Mouse (Mus musculus) adrenal gland, postnatal 10 days (tissue): ENCODE data around the gene Hyal2. TPM values are rescaled to one million over a fixed set of nuclear protein-coding genes. Genes with fewer than 3 reads are reported as not detected.
"Not testable (repeated sequence)": the region's sequence is repeated elsewhere in the genome, so short reads cannot be mapped to it uniquely, and the experiment has no call there.

Experiments used
- DNase-seq: peaks from one replicate; pipeline ENCODE4 v3.0.0; 2021; ENCODE audit warnings: mixed read lengths
- total RNA-seq, 2 experiments: library from RNA; stranded (reverse); gene quantifications; 2 replicates each; pipeline ENCODE4 v1.2.3; 2021

Gene Hyal2
- total RNA-seq, 2 experiments from 2014 or later, result 40.2 to 47.6 TPM

- no peak for DNase-seq
Measured at GRCm38 (mm10) chr9:107569270-107569669, 1.5 kb downstream of the Hyal2 start.

GRCm38 (mm10) chr9:107570016-107570415 lies 2.3 kb downstream of the Hyal2 start:
- no peak for DNase-seq

- DNase-seq, result no peak
Measured at GRCm38 (mm10) chr9:107570845-107571244, 3.1 kb downstream of the Hyal2 start.

GRCm38 (mm10) chr9:107571534-107572326 lies 4.0 kb downstream of the Hyal2 start:
- no peak for DNase-seq

GRCm38 (mm10) chr9:107572327-107572662 lies 4.5 kb downstream of the Hyal2 start:
- no peak for DNase-seq

- not testable (repeated sequence) for DNase-seq
Measured at GRCm38 (mm10) chr9:107573774-107574173, 6.0 kb downstream of the Hyal2 start.

- DNase-seq, result no peak
Measured at GRCm38 (mm10) chr9:107575579-107576356, 8.0 kb downstream of the Hyal2 start.

GRCm38 (mm10) chr9:107576357-107577107 lies 8.8 kb downstream of the Hyal2 start, which contains the start of gene Hyal1:
TSS of gene Hyal1 (plus strand) at chr9:107576927.
- peak; percentile 95 for DNase-seq

GRCm38 (mm10) chr9:107577871-107578270 lies 10.1 kb downstream of the Hyal2 start:
- peak; percentile 43 for DNase-seq

GRCm38 (mm10) chr9:107578587-107578986 lies 10.8 kb downstream of the Hyal2 start, which contains the start of gene Naa80:
TSS of gene Naa80 (plus strand) at chr9:107578887.
- no peak for DNase-seq

DNA sequence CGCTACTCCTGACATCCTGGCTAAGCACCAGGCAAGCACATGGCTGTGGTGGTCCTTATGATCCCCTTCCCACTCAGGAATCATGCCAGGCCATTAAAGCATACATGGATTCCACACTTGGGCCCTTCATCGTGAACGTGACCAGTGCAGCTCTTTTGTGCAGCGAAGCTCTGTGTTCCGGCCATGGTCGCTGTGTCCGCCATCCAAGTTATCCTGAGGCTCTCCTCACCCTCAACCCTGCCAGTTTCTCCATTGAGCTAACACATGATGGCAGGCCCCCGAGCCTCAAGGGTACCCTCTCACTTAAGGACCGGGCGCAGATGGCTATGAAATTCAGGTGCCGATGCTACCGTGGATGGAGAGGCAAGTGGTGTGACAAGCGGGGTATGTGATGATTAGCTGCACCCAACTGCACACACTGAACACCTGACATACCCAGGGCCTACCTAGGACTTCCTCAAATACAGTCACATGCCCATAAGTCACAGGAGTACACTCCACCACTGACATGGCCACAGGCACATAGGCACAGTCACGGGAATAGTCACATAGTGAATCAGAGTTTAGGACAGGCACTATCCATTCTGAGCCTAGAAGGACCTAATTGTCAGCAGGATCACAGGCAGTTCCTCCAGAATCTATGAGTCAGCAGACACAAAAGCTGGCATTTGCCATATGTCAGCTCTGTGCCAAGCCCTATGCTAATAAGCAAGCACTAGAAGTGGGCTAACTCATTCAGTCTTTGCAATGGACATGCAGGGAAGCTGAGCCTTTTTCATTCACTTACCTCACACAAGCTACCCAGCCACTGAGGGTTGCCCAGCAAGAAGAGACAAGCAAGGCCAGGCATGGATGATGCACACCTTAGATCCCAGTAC lies 11.5 kb downstream of the Hyal2 start:
- DNase-seq, result no peak

DNA sequence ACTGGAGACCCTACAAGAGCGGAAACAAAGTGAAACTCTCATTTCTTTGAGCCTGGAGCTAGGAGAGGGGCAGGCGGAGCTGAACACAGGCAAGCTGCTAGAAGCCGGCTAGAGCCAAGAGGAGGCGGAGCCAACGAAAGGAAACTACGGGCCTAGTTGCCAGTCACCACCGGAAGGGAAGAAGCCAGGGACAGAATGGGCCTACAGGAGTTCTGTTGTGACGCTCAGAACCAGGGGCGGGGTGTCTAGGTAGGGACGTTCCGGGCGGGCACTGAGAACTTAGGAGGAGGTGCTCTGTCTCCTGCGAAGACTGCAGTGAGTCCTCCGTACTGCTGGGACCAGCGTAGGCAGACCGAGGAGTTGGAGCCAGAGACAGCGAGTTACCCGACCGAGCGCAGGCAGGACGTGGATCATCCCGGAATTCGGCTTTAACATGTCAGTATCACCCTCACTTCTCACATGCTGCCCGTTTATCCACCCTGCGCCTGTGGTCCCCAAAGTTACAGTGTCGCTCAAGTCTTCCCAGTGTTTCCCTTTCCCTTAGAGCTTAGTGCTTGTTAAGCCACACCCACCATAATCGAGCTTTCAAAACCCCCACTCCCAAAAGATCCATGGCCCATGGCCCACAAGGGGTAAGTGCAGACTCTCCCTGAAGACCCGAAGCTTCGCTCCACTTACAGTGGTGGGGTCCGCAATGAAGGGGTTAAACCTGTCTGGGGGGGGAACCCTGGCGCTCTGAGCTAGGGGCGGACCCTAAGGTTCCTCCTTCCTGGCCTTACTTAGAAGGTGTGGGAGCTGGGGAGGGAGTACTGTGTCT lies 13.0 kb downstream of the Hyal2 start, which contains the start of gene Hyal3:
TSS of gene Hyal3 (plus strand) at position 318 of the 817 bp plus-strand sequence.
- DNase-seq, result peak; percentile 92

DNA sequence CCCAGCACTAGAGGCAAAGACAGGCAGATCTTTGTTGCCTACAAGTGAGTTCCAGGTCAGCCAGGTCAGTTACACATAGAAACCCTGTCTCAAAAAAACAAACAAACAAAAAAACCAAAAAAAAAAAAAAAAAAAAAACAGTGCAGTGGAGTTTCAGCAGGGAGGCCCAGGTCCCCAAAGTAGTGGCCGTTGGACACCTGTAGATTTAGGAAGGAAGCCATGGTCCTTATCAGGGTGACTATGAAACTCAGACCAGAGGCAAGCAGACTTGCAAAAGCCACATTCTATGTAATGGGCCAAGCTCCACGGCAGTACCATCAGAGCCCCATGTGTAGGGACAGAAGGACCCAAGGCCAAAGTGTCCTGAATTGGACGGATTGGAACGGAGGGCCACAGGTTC lies 13.8 kb downstream of the Hyal2 start:
- no peak for DNase-seq

DNA sequence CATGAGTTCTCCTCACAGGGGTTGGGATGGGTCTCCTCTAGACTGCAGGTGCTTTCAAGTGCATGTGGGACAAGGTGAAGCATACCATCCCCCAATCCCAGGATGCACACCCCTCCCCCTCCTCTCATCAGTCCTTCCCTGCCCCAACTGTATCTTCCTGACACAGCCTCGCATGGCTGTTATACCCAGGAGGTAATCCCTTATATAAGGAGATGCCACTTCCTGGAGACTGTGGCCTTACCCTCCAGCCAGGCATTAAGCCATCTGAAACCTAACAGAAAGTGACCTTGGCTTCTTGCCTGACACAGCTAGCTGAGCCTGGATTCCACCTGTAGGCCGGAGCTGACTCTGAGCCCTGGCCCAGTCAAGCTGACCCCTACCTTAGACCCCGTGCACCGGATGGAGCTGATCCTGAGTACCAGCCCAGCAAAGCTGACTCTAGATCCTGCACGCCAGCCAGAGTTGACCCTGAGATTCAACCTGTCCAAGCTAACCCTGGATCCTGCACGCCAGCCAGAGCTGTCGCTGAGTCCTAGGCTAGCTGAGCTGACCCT lies 14.8 kb downstream of the Hyal2 start:
- no peak for DNase-seq

- no peak for DNase-seq
Measured at GRCm38 (mm10) chr9:107583174-107583573, 15.4 kb downstream of the Hyal2 start.

- DNase-seq, result no peak
Measured at GRCm38 (mm10) chr9:107586504-107586903, 18.8 kb downstream of the Hyal2 start.

DNA sequence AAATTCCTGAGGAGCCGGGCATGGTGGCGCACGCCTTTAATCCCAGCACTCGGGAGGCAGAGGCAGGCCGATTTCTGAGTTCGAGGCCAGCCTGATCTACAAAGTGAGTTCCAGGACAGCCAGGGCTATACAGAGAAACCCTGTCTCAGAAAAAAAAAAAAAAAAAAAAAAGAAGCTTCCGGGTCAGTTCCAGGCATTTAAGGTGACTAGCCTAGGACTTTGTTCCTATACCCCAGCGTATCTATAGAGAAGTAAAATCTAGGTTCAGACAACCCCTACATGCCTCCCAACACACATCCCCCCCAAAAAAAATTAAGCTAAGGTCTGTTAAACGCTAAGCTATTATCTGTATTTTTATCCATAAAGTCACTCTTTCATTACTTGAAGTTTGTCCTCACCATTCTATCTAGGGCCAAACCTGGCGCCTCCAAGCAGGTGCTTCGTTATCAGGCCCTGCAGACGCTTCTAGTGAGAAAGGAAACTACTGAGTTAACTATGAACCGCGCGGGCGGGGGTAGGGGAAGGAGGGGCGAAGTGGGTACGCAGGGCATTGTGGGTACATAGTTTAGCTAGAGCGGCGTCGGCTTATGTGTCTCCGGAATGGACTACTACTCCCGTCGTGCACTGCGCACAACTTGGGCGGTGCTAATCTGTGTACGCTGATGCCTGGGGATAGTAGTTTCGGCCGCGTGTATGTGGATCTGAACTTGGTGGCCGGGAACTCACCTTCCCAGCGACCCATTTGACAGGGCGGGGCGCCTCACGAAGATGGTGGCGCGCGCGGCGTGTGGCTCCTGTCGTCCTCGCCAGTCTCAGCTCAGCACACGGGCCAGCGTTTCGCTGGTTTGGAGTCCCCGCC lies 19.5 kb downstream of the Hyal2 start, which contains the start of gene Ifrd2:
TSS of gene Ifrd2 (plus strand) at position 669 of the 859 bp plus-strand sequence.
- peak; percentile 95 for DNase-seq

- DNase-seq, result peak; percentile 69
Measured at GRCm38 (mm10) chr9:107587833-107588639, 20.3 kb downstream of the Hyal2 start.
